Mouse (Mus musculus) cortical plate, adult 2 months (tissue): ENCODE data around the gene Cyp17a1.

ENCODE experiments used
- CTCF ChIP-seq: fragments of 200-500 bp; IDR thresholded peaks from 2 replicates; pipeline ENCODE4 v1.5.1; 2011; ENCODE audit warnings: mild to moderate bottlenecking, control low read depth, low read length; ENCODE audit not compliant: insufficient read depth; ENCODE audit errors: extremely low read depth
- POLR2A ChIP-seq: fragments of 200-500 bp; IDR thresholded peaks from 2 replicates; pipeline ENCODE4 v1.6.1; 2011; ENCODE audit warnings: mild to moderate bottlenecking, low read length, control low read depth; ENCODE audit not compliant: insufficient read depth; ENCODE audit errors: extremely low read depth

DNA sequence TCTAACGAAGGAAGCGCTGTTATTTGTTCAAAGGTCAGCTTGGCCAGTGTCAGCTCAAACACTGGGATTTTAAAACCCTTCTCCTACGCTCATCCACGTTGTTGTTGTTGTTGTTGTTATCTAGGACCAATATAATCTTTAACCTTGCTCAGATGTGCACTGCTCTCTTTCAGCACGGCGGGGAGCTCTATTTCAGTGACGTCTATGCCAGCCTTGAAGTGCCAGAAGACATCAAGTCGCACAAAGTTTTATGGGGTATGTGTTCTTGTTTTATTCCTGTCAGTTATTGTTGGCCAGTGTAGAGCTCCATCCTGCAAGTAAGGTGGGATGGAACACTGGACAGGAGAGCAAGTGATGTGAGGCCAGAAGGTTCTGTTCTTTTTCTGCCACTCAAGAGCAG lies 42.0 kb upstream of the Cyp17a1 start:
- TF ChIP-seq POLR2A (no peak), CTCF (no peak)
